Comparison of ENCODE assay signal across 28 mouse cellular contexts in genomic region chr3:148602730-148603255, GRCm38 (mm10).
A peak's percentile ranks its signal among the peaks of the same experiment; 100 is the strongest.
DNase-seq lines count a peak whose midpoint lies in the region; ATAC-seq lines count a peak whose summit lies in the region.
"Had no signal": no experiment of that assay in that cellular context is flagged by ENCODE, and none has a peak within 500 bp of the region (broad histone marks: within the 10 kb centered on the region; RNA-seq: fewer than 3 reads in every experiment).

No protein-coding gene starts in this region.

- H3K4me3 ChIP-seq in heart, embryonic 11.5 days (ENCODE audit: low read depth, low read length): no peak overlapping the region
- no peak overlapping the region for H3K4me3 ChIP-seq in kidney, embryonic 16.5 days (ENCODE audit: low read length)
- H3K4me3 ChIP-seq: embryonic facial prominence, embryonic 13.5 days; forebrain, embryonic 10.5 days; heart, embryonic 13.5 days; hindbrain, embryonic 12.5 days; intestine, embryonic 15.5 days; left cerebral cortex, adult 2 months; midbrain, embryonic 10.5 days; myocyte; neural tube, embryonic 12.5 days had no signal

- ATAC-seq in heart, embryonic 11.5 days (replicated peaks; ENCODE audit: insufficient number of reproducible peaks, low FRiP score, low TSS enrichment): no peak
- no peak for ATAC-seq in kidney, embryonic 16.5 days (ENCODE audit: low FRiP score, low TSS enrichment)
- ATAC-seq: forebrain, embryonic 16.5 days; hindbrain, postnatal 0 days; intestine, embryonic 15.5 days; midbrain, embryonic 16.5 days had no signal

- no peaks in the 10 kb centered on the region for H3K27me3 ChIP-seq in heart, embryonic 11.5 days (ENCODE audit: control insufficient read depth, insufficient read depth, low read length)
- no peaks in the 10 kb centered on the region for H3K27me3 ChIP-seq in kidney, embryonic 16.5 days (ENCODE audit: insufficient read depth, low read length)
- H3K27me3 ChIP-seq: embryonic facial prominence, embryonic 13.5 days; hindbrain, embryonic 12.5 days; intestine, embryonic 15.5 days; neural tube, embryonic 12.5 days had no signal

- H3K4me2 ChIP-seq in heart, embryonic 11.5 days: no peak overlapping the region
- no peak overlapping the region for H3K4me2 ChIP-seq in kidney, embryonic 16.5 days (replicated peaks; ENCODE audit: low read depth, low read length)
- H3K4me2 ChIP-seq: embryonic facial prominence, embryonic 13.5 days; heart, embryonic 13.5 days; hindbrain, embryonic 12.5 days; intestine, embryonic 15.5 days; neural tube, embryonic 12.5 days had no signal

- H3K27ac ChIP-seq in heart, embryonic 11.5 days (ENCODE audit: low read depth, low read length): no peak overlapping the region
- H3K27ac ChIP-seq in kidney, embryonic 16.5 days (ENCODE audit: low read length): no peak overlapping the region
- H3K27ac ChIP-seq: embryonic facial prominence, embryonic 13.5 days; forebrain, embryonic 10.5 days; heart, embryonic 13.5 days; hindbrain, embryonic 12.5 days; hindbrain, postnatal 0 days; intestine, embryonic 15.5 days; left cerebral cortex, adult 2 months; liver, embryonic 14.5 days; midbrain, embryonic 10.5 days; neural tube, embryonic 12.5 days had no signal

- WGBS in heart, embryonic 11.5 days (ENCODE audit: insufficient replicate concordance): 78% methylated on average over 5 of the region's 5 CpGs
- WGBS in kidney, embryonic 16.5 days: 81% methylated on average over 5 of the region's 5 CpGs

- no peaks in the 10 kb centered on the region for H3K36me3 ChIP-seq in heart, embryonic 11.5 days (ENCODE audit: control insufficient read depth, insufficient read depth, low read length)
- no peaks in the 10 kb centered on the region for H3K36me3 ChIP-seq in kidney, embryonic 16.5 days (ENCODE audit: insufficient read depth, low read length)
- H3K36me3 ChIP-seq: embryonic facial prominence, embryonic 13.5 days; forebrain, embryonic 10.5 days; heart, embryonic 13.5 days; hindbrain, embryonic 12.5 days; intestine, embryonic 15.5 days; midbrain, embryonic 10.5 days; neural tube, embryonic 12.5 days had no signal

- DNase-seq in heart, adult 11 months: peak; percentile 72
- DNase-seq in kidney, adult 9 months: peak; percentile 1
- peak; percentile 32 for DNase-seq in NIH3T3 (ENCODE audit: low read depth)
- DNase-seq in adipocyte (ENCODE audit: low spot score): peak; percentile 14
- no peak for DNase-seq in gastrocnemius, adult 18-20 months (ENCODE audit: low spot score)
- DNase-seq: adrenal gland, postnatal 14 days; B cell, adult 2 months; cerebellum, adult 2 months; kidney, postnatal 25 days; lung, adult 2 months; right cerebral cortex, adult 18-20 months; spleen, adult 18-20 months; thymus, postnatal 14 days had no signal

- H3K9me3 ChIP-seq in heart, embryonic 11.5 days (replicated peaks; ENCODE audit: control insufficient read depth, low read length): no peaks in the 10 kb centered on the region
- no peaks in the 10 kb centered on the region for H3K9me3 ChIP-seq in kidney, embryonic 16.5 days (ENCODE audit: low read length)
- H3K9me3 ChIP-seq: embryonic facial prominence, embryonic 13.5 days; forebrain, embryonic 10.5 days; heart, embryonic 13.5 days; hindbrain, embryonic 12.5 days; intestine, embryonic 15.5 days; midbrain, embryonic 10.5 days; neural tube, embryonic 12.5 days had no signal

- H3K9ac ChIP-seq in heart, embryonic 11.5 days (ENCODE audit: low read depth, low read length): no peak overlapping the region
- no peak overlapping the region for H3K9ac ChIP-seq in kidney, embryonic 16.5 days (replicated peaks; ENCODE audit: low read length)
- H3K9ac ChIP-seq: embryonic facial prominence, embryonic 13.5 days; heart, embryonic 13.5 days; hindbrain, embryonic 12.5 days; intestine, embryonic 15.5 days; liver, embryonic 14.5 days; neural tube, embryonic 12.5 days had no signal

- H3K4me1 ChIP-seq in heart, embryonic 11.5 days (ENCODE audit: control insufficient read depth, insufficient read depth, low read length): no peaks in the 10 kb centered on the region
- H3K4me1 ChIP-seq in kidney, embryonic 16.5 days (ENCODE audit: insufficient read depth, low read length): no peaks in the 10 kb centered on the region
- H3K4me1 ChIP-seq: embryonic facial prominence, embryonic 13.5 days; forebrain, embryonic 10.5 days; hindbrain, embryonic 12.5 days; intestine, embryonic 15.5 days; midbrain, embryonic 10.5 days; neural tube, embryonic 12.5 days had no signal
